Mouse (Mus musculus) liver, adult 2 months (tissue): Measurements from ENCODE around the gene Zmynd11. TPM values are rescaled to one million over a fixed set of nuclear protein-coding genes. Genes with fewer than 3 reads are reported as not detected.

Experiments
- DNase-seq: peaks from one replicate; pipeline ENCODE4 v3.0.0-alpha.2; 2011; ENCODE audit warnings: low read depth, low spot score; ENCODE audit errors: extremely low read depth
- H3K27ac ChIP-seq: fragments of 200-500 bp; replicated peaks from 2 replicates; pipeline ENCODE4 v1.5.1; 2012; ENCODE audit warnings: low read depth, mild to moderate bottlenecking, control low read depth, inconsistent platforms, low read length; ENCODE audit not compliant: insufficient read depth
- H3K27me3 ChIP-seq: fragments of 200-500 bp; 2 replicates; pipeline ENCODE4 v1.6.1; 2012; ENCODE audit warnings: mild to moderate bottlenecking, moderate library complexity, low read length, inconsistent platforms; ENCODE audit not compliant: control insufficient read depth, insufficient read depth
- H3K36me3 ChIP-seq: fragments of 200-500 bp; 2 replicates; pipeline ENCODE4 v1.6.1; 2012; ENCODE audit warnings: low read length, inconsistent platforms; ENCODE audit not compliant: control insufficient read depth, insufficient read depth
- H3K4me1 ChIP-seq: fragments of 200-500 bp; 2 replicates; pipeline ENCODE4 v1.6.1; 2011; ENCODE audit warnings: low read length; ENCODE audit not compliant: control insufficient read depth, insufficient read depth
- H3K4me3 ChIP-seq: fragments of 200-500 bp; 2 replicates; pipeline ENCODE4 v1.5.1; 2011; ENCODE audit warnings: low read depth, mild to moderate bottlenecking, control low read depth, low read length, moderate library complexity; ENCODE audit not compliant: insufficient read depth
- H3K79me2 ChIP-seq: fragments of 200-500 bp; 2 replicates; pipeline ENCODE4 v1.6.1; 2012; ENCODE audit warnings: inconsistent platforms, mild to moderate bottlenecking, low read length, moderate library complexity; ENCODE audit not compliant: control insufficient read depth, insufficient read depth
- H3K9ac ChIP-seq: fragments of 200-500 bp; 2 replicates; pipeline ENCODE4 v1.6.1; 2012; ENCODE audit warnings: low read depth, mild to moderate bottlenecking, control low read depth, inconsistent platforms, low read length
- CTCF ChIP-seq: fragments of 200-500 bp; IDR thresholded peaks from 2 replicates; pipeline ENCODE4 v1.5.1; 2011; ENCODE audit warnings: low read depth, low read length, control low read depth
- POLR2A ChIP-seq: fragments of 200-500 bp; IDR thresholded peaks from 2 replicates; pipeline ENCODE4 v1.6.1; 2011; ENCODE audit warnings: low read length, control low read depth; ENCODE audit not compliant: insufficient read depth; ENCODE audit errors: extremely low read depth
- WGBS: fragments of 180-500 bp; shearing (Covaris S2); methylation state at CpG from one replicate; pipeline ENCODE4 v1.1.7; 2018; 5-methylcytosine and 5-hydroxymethylcytosine counted together
- polyA plus RNA-seq: library from polyadenylated mRNA; depleted of rRNA; stranded (reverse); fragments of >200 nt; gene quantifications from 2 replicates; pipeline ENCODE4 v1.2.3, GENCODE M21; 2012
- total RNA-seq: library from RNA; depleted of rRNA; stranded (reverse); fragments of >200 nt; gene quantifications from 2 replicates; pipeline ENCODE4 v1.2.3, GENCODE M21; 2014

The Zmynd11 gene
- total and polyA plus RNA-seq, 2 experiments: 21.6 to 35.5 TPM

DNA sequence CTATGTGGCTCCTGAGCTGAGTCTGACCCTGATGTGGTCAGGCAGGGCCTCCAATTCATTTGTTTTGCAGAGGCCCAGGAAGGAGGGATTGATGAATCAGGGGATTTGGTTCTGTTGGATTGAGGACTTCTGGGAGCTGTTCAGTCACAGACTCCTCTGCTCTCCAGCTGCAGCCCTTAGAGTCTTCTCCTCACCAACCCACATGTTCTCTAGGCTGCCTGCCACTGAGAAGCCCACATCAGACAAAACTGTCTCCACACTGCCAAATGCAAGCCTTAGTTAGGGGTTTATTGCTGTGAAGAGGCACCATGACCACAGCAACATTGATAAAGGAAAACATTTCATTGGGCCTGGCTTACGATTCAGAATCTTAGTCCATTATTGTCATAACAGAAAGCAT lies 101.5 kb downstream of the Zmynd11 start:
- Histone ChIP-seq H3K4me3 (no peak overlapping the region), H3K79me2 (no peaks in the 10 kb centered on the region), H3K36me3 (peaks cover 15% of the 10 kb centered on the region), H3K27me3 (no peaks in the 10 kb centered on the region), H3K27ac (no peak overlapping the region), H3K9ac (no peak overlapping the region), H3K4me1 (no peaks in the 10 kb centered on the region)
- no peak for DNase-seq
- TF ChIP-seq POLR2A (no peak), CTCF (no peak)
- 100% methylated on average over 1 of the region's 1 CpGs for WGBS

DNA sequence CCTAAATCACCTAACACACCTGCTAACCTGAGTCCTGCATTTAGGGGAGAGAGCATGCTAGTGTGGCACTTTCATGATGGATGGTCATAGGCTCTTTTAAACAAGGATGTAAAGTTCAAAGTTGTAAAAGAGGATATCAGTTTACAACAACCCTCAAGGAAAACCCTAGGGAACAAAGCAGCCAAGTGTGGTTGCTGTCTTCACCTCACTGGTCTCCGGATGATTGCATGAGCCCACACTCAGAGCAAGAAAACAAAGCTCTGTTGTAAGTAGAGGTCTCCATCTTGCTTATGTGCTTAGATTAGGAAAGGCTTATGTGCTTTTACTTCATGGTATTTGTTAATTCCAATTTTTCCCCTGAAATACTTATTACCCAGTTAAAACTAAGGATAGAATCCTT lies 104.4 kb downstream of the Zmynd11 start:
- WGBS: 95% methylated on average over 1 of the region's 1 CpGs
- H3K36me3 ChIP-seq: peaks cover 24% of the 10 kb centered on the region
- no peaks in the 10 kb centered on the region for H3K79me2 ChIP-seq
- no peak for TF ChIP-seq CTCF
- TF ChIP-seq POLR2A: no peak
- H3K27me3 ChIP-seq: no peaks in the 10 kb centered on the region
- no peak for DNase-seq
- no peak overlapping the region for H3K27ac ChIP-seq
- H3K4me3 ChIP-seq: no peak overlapping the region
- H3K4me1 ChIP-seq: no peaks in the 10 kb centered on the region
- H3K9ac ChIP-seq: no peak overlapping the region

DNA sequence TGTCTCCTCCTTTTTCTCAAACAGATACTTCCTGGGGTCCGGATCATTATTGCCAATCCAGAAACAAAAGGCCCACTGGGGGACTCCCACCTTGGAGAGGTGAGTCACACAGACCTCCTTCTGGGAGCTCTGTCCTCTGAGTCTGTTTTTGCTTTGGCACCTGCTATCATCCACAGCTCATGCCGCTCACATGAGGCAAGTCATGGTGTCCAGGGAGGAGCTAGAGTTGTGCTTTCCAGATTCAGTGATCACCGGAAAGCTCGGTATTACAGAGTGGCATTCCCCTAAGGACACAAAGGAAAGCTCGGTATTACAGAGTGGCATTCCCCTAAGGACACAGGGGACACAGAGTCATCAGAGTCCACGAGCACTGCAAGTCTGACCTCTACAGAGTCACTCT lies 108.5 kb downstream of the Zmynd11 start:
- Histone ChIP-seq H3K27me3 (no peaks in the 10 kb centered on the region), H3K79me2 (no peaks in the 10 kb centered on the region), H3K36me3 (peaks cover 24% of the 10 kb centered on the region), H3K4me3 (no peak overlapping the region), H3K9ac (no peak overlapping the region), H3K27ac (no peak overlapping the region), H3K4me1 (no peaks in the 10 kb centered on the region)
- TF ChIP-seq POLR2A (no peak), CTCF (no peak)
- no peak for DNase-seq
- 97% methylated on average over 6 of the region's 6 CpGs for whole genome bisulfite sequencing

DNA sequence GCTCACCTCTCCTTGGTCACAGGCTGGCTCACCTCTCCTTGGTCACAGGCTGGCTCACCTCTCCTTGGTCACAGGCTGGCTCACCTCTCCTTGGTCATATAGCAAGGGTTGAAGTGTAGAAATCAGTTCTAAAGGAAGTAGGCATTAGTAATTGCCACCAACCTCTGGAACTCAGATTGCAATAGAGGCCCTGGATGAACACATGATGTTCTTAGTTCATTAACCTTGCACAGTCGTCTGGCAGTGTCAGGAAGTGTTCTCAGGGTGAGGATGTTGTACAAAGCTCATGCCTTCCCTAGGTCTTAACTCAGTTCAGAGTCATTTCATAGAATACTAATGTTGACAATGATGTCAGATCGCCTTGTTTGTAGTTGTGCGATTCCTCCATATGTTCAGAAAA lies 112.1 kb downstream of the Zmynd11 start:
- 86% methylated on average over 3 of the region's 3 CpGs for WGBS
- no peak for DNase-seq
- Histone ChIP-seq H3K4me3 (no peak overlapping the region), H3K79me2 (no peaks in the 10 kb centered on the region), H3K27ac (no peak overlapping the region), H3K4me1 (no peaks in the 10 kb centered on the region), H3K27me3 (no peaks in the 10 kb centered on the region), H3K36me3 (peaks cover 9% of the 10 kb centered on the region; the same call in 1 of the 2 replicates), H3K9ac (no peak overlapping the region)
- TF ChIP-seq CTCF (no peak), POLR2A (no peak)

DNA sequence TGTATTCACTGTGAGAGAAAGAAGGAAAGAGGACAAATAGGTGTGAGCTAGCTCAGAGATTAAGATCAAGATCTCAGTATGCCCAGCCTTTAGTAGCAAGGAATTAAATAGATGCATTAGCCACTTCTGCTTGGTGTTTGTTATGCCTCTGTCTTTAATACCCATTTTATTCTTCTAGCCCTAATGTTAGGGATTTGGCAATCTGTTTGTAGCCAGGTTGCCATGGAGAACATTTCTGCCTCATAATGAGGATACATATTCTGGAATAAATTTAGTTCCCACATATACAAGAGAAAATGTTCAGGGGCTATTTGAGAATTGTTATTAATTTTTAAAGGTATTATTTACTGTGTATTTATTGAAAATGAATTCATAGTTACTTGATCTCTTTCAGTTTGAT lies 114.5 kb downstream of the Zmynd11 start:
- Histone ChIP-seq H3K27me3 (no peaks in the 10 kb centered on the region), H3K36me3 (peaks cover 6% of the 10 kb centered on the region), H3K9ac (no peak overlapping the region), H3K27ac (no peak overlapping the region), H3K79me2 (no peaks in the 10 kb centered on the region), H3K4me3 (no peak overlapping the region), H3K4me1 (no peaks in the 10 kb centered on the region)
- TF ChIP-seq POLR2A: no peak
- no peak for TF ChIP-seq CTCF
- no peak for DNase-seq

DNA sequence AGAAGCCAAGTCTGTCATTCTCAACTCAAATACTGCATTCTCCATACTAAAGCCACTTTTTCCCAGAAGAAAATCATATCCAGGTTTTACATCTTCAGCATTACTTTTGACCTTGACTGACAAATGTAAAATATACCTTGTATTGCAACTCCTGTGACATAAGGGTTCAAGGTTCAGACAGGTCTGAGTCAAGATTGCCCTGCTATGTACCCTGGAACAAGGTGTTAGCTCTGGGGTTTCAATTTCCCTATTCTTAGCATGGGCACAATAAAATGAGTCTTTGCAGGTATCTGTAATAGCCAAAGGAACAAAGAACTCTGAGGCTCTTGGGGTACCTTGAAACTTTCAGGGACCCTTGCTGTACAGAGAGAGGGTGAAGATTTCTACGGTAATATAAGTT lies 115.2 kb downstream of the Zmynd11 start:
- H3K9ac ChIP-seq: no peak overlapping the region
- H3K27ac ChIP-seq: no peak overlapping the region
- H3K4me1 ChIP-seq: no peaks in the 10 kb centered on the region
- 98% methylated on average over 1 of the region's 1 CpGs for WGBS
- H3K79me2 ChIP-seq: no peaks in the 10 kb centered on the region
- H3K27me3 ChIP-seq: no peaks in the 10 kb centered on the region
- TF ChIP-seq POLR2A (no peak), CTCF (no peak)
- peaks cover 6% of the 10 kb centered on the region for H3K36me3 ChIP-seq
- H3K4me3 ChIP-seq: no peak overlapping the region
- DNase-seq: no peak
